Mouse (Mus musculus) cerebellum, adult 8-10 months (tissue): ENCODE results near the gene Lhpp.
A peak's percentile ranks its signal among the peaks of the same experiment; 100 is the strongest.

Experiments
- DNase-seq: peaks from one replicate; pipeline ENCODE4 v3.0.0; 2022

Lhpp gene

GRCm38 (mm10) chr7:132683923-132684322 lies 73.5 kb downstream of the Lhpp start:
- DNase-seq, result no peak

- DNase-seq, result no peak
These were observed 76.1 kb downstream of the Lhpp start for GRCm38 (mm10) chr7:132686515-132686914.

GRCm38 (mm10) chr7:132687897-132688296 lies 77.5 kb downstream of the Lhpp start:
- no peak for DNase-seq

GRCm38 (mm10) chr7:132688721-132689120 lies 78.3 kb downstream of the Lhpp start:
- DNase-seq, result no peak

- DNase-seq, result no peak
These were observed 79.3 kb downstream of the Lhpp start for GRCm38 (mm10) chr7:132689722-132690121.

- DNase-seq, result no peak
These were observed 80.5 kb downstream of the Lhpp start for GRCm38 (mm10) chr7:132690716-132691472.

- DNase-seq, result peak; percentile 33
These were observed 82.3 kb downstream of the Lhpp start for GRCm38 (mm10) chr7:132692719-132693118.

- DNase-seq, result no peak
These were observed 83.1 kb downstream of the Lhpp start for GRCm38 (mm10) chr7:132693561-132693960.

- DNase-seq, result no peak
These were observed 86.9 kb downstream of the Lhpp start for GRCm38 (mm10) chr7:132697258-132697796.

GRCm38 (mm10) chr7:132698737-132699136 lies 88.3 kb downstream of the Lhpp start:
- DNase-seq, result no peak

- no peak for DNase-seq
These were observed 88.7 kb downstream of the Lhpp start for GRCm38 (mm10) chr7:132699165-132699564.

GRCm38 (mm10) chr7:132699639-132700038 lies 89.2 kb downstream of the Lhpp start:
- no peak for DNase-seq

GRCm38 (mm10) chr7:132700107-132700506 lies 89.7 kb downstream of the Lhpp start:
- no peak for DNase-seq

GRCm38 (mm10) chr7:132701412-132701811 lies 91.0 kb downstream of the Lhpp start:
- no peak for DNase-seq

- DNase-seq, result no peak
These were observed 91.6 kb downstream of the Lhpp start for GRCm38 (mm10) chr7:132702024-132702423.

GRCm38 (mm10) chr7:132702492-132703070 lies 92.1 kb downstream of the Lhpp start:
- no peak for DNase-seq

- no peak for DNase-seq
These were observed 93.3 kb downstream of the Lhpp start for GRCm38 (mm10) chr7:132703515-132704309.

- no peak for DNase-seq
These were observed 94.0 kb downstream of the Lhpp start for GRCm38 (mm10) chr7:132704310-132704875.

GRCm38 (mm10) chr7:132705130-132705529 lies 94.7 kb downstream of the Lhpp start:
- no peak for DNase-seq

- DNase-seq, result no peak
These were observed 101.1 kb downstream of the Lhpp start for GRCm38 (mm10) chr7:132711579-132711978.

GRCm38 (mm10) chr7:132712044-132712708 lies 101.7 kb downstream of the Lhpp start:
- no peak for DNase-seq

GRCm38 (mm10) chr7:132712956-132713355 lies 102.5 kb downstream of the Lhpp start:
- DNase-seq, result peak; percentile 22
